Mouse (Mus musculus) E14TG2a.4 (cell line): ENCODE measurements around the gene Gm47985.
"Not testable (repeated sequence)": the region's sequence is repeated elsewhere in the genome, so short reads cannot be mapped to it uniquely, and the experiment has no call there.

Experiments
- H3K27me3 ChIP-seq: 2 replicates; pipeline ENCODE4 v1.6.1; 2014; ENCODE audit warnings: low read length, control low read depth; ENCODE audit not compliant: insufficient read depth
- H3K36me3 ChIP-seq: 2 replicates; pipeline ENCODE4 v1.6.1; 2014; ENCODE audit warnings: low read length, control low read depth; ENCODE audit not compliant: insufficient read depth
- H3K4me1 ChIP-seq: replicated peaks from 2 replicates; pipeline ENCODE4 v1.6.1; 2014; ENCODE audit warnings: low read depth, low read length, control low read depth
- H3K4me3 ChIP-seq: replicated peaks from 2 replicates; pipeline ENCODE4 v1.5.1; 2014; ENCODE audit warnings: mild to moderate bottlenecking, low read length
- H3K9me3 ChIP-seq: 2 replicates; pipeline ENCODE4 v1.6.1; 2014; ENCODE audit warnings: low read length, control low read depth
- CTCF ChIP-seq: conservative IDR thresholded peaks from 2 replicates; pipeline ENCODE4 v1.5.1; 2014; ENCODE audit warnings: low read length
- NANOG ChIP-seq: IDR thresholded peaks from 2 replicates; pipeline ENCODE4 v1.6.1; 2014; ENCODE audit warnings: borderline replicate concordance, low read length, mixed read lengths
- POU5F1 ChIP-seq: IDR thresholded peaks from 2 replicates; pipeline ENCODE4 v1.6.1; 2014; ENCODE audit warnings: low read length, borderline replicate concordance

Gm47985 gene

GRCm38 (mm10) chr1:151182266-151182665 is at the start of gene Gm47985:
TSS of gene Gm47985 (plus strand) at chr1:151182537.
- not testable (repeated sequence) for H3K4me3 ChIP-seq

GRCm38 (mm10) chr1:151132686-151133085 is 49.7 kb upstream of the Gm47985 start:
- TF ChIP-seq POU5F1 (no peak), CTCF (no peak), NANOG (no peak)
- Histone ChIP-seq H3K9me3 (no peaks in the 10 kb centered on the region), H3K4me3 (no peak overlapping the region), H3K4me1 (no peaks in the 10 kb centered on the region), H3K27me3 (no peaks in the 10 kb centered on the region), H3K36me3 (no peaks in the 10 kb centered on the region)

More at GRCm38 (mm10) chr1:151182266-151182665, at the start of gene Gm47985:
- not testable (repeated sequence) for H3K36me3 ChIP-seq, H3K9me3 ChIP-seq, H3K27me3 ChIP-seq
- peaks cover 15% of the 10 kb centered on the region for H3K4me1 ChIP-seq

GRCm38 (mm10) chr1:151138388-151138787 is 43.9 kb upstream of the Gm47985 start:
- Histone ChIP-seq H3K27me3 (no peaks in the 10 kb centered on the region), H3K9me3 (no peaks in the 10 kb centered on the region), H3K4me1 (no peaks in the 10 kb centered on the region), H3K4me3 (no peak overlapping the region), H3K36me3 (no peaks in the 10 kb centered on the region)
- TF ChIP-seq CTCF = no peak
- no peak for TF ChIP-seq POU5F1
- TF ChIP-seq NANOG = no peak

GRCm38 (mm10) chr1:151140956-151141355 is 41.4 kb upstream of the Gm47985 start:
- Histone ChIP-seq H3K9me3 (no peaks in the 10 kb centered on the region), H3K36me3 (no peaks in the 10 kb centered on the region), H3K4me3 (no peak overlapping the region), H3K27me3 (no peaks in the 10 kb centered on the region), H3K4me1 (no peaks in the 10 kb centered on the region)
- TF ChIP-seq NANOG = no peak
- no peak for TF ChIP-seq POU5F1
- no peak for TF ChIP-seq CTCF

- no peak for TF ChIP-seq CTCF
- no peak for TF ChIP-seq NANOG
- TF ChIP-seq POU5F1 = no peak
- Histone ChIP-seq H3K9me3 (no peaks in the 10 kb centered on the region), H3K27me3 (no peaks in the 10 kb centered on the region), H3K36me3 (no peaks in the 10 kb centered on the region), H3K4me1 (no peaks in the 10 kb centered on the region), H3K4me3 (no peak overlapping the region)
Measured at GRCm38 (mm10) chr1:151144471-151145146, 37.7 kb upstream of the Gm47985 start.

- Histone ChIP-seq H3K4me3 (no peak overlapping the region), H3K9me3 (no peaks in the 10 kb centered on the region), H3K36me3 (no peaks in the 10 kb centered on the region), H3K4me1 (no peaks in the 10 kb centered on the region), H3K27me3 (no peaks in the 10 kb centered on the region)
- no peak for TF ChIP-seq CTCF
- no peak for TF ChIP-seq POU5F1
- TF ChIP-seq NANOG = no peak
Measured at GRCm38 (mm10) chr1:151147801-151148200, 34.5 kb upstream of the Gm47985 start.

- Histone ChIP-seq H3K36me3 (no peaks in the 10 kb centered on the region), H3K9me3 (no peaks in the 10 kb centered on the region), H3K4me3 (no peak overlapping the region), H3K27me3 (no peaks in the 10 kb centered on the region), H3K4me1 (no peaks in the 10 kb centered on the region)
- TF ChIP-seq NANOG (no peak), POU5F1 (no peak), CTCF (no peak)
Measured at GRCm38 (mm10) chr1:151150211-151150610, 32.1 kb upstream of the Gm47985 start.

GRCm38 (mm10) chr1:151151089-151151488 is 31.2 kb upstream of the Gm47985 start:
- H3K4me1 ChIP-seq = no peaks in the 10 kb centered on the region
- H3K4me3 ChIP-seq = no peak overlapping the region
- no peaks in the 10 kb centered on the region for H3K27me3 ChIP-seq
- TF ChIP-seq NANOG (no peak), POU5F1 (no peak), CTCF (no peak)
- no peaks in the 10 kb centered on the region for H3K36me3 ChIP-seq
- H3K9me3 ChIP-seq = no peaks in the 10 kb centered on the region

- Histone ChIP-seq H3K4me1 (no peaks in the 10 kb centered on the region), H3K36me3 (no peaks in the 10 kb centered on the region), H3K9me3 (no peaks in the 10 kb centered on the region), H3K4me3 (no peak overlapping the region), H3K27me3 (no peaks in the 10 kb centered on the region)
- no peak for TF ChIP-seq POU5F1
- TF ChIP-seq NANOG = no peak
- no peak for TF ChIP-seq CTCF
Measured at GRCm38 (mm10) chr1:151153056-151153652, 29.2 kb upstream of the Gm47985 start.

GRCm38 (mm10) chr1:151154131-151154530 is 28.2 kb upstream of the Gm47985 start:
- not testable (repeated sequence) for H3K27me3 ChIP-seq, H3K4me3 ChIP-seq, H3K36me3 ChIP-seq, H3K4me1 ChIP-seq, H3K9me3 ChIP-seq
